Mouse (Mus musculus) hematopoietic stem cell, adult 5-6 weeks (primary cell): ENCODE measurements around the gene Emc1. TPM values are rescaled to one million over a fixed set of nuclear protein-coding genes. Genes with fewer than 3 reads are reported as not detected.
"Not testable (repeated sequence)": the region's sequence is repeated elsewhere in the genome, so short reads cannot be mapped to it uniquely, and the experiment has no call there.

ENCODE experiments used
- ATAC-seq, 2 experiments: fragments of 125-278 bp in 1 of 2; replicated peaks in 1 of 2; 2 replicates each; pipeline ENCODE4 v1.8.0; 2016 to 2017; ENCODE audit warnings: inconsistent platforms in 2 of 2, mild to moderate bottlenecking in 2 of 2, moderate number of reproducible peaks in 2 of 2, low read depth in 1 of 2, moderate TSS enrichment in 1 of 2; ENCODE audit not compliant: low FRiP score in 2 of 2, poor library complexity in 2 of 2, severe bottlenecking in 2 of 2, insufficient read depth in 1 of 2, low TSS enrichment in 1 of 2
- total RNA-seq: library from RNA; stranded (forward); fragments of 172-1452, 232-1000 nt; gene quantifications from 2 replicates; pipeline ENCODE4 v1.2.3, GENCODE M21; 2017

Emc1 gene
- total RNA-seq, 1 experiment from 2014 or later = 31.6 TPM

GRCm38 (mm10) chr4:139341556-139342233 lies 10.7 kb upstream of the Emc1 start:
- no peak for ATAC-seq

GRCm38 (mm10) chr4:139343718-139344117 lies 8.7 kb upstream of the Emc1 start:
- peak in 1 of 2 experiments; percentile 15; a peak in 1 of 4 replicates for ATAC-seq

- ATAC-seq = no peak
Measured at GRCm38 (mm10) chr4:139345416-139346019, 6.9 kb upstream of the Emc1 start.

- no peak; a peak in 1 of 4 replicates for ATAC-seq
Measured at GRCm38 (mm10) chr4:139352832-139353231, 445 bp downstream of the Emc1 start.

- ATAC-seq = no peak
Measured at GRCm38 (mm10) chr4:139357211-139357610, 4.8 kb downstream of the Emc1 start.

GRCm38 (mm10) chr4:139360761-139361548 lies 8.6 kb downstream of the Emc1 start:
- no peak for ATAC-seq

GRCm38 (mm10) chr4:139367336-139367735 lies 14.9 kb downstream of the Emc1 start:
- no peak for ATAC-seq

- ATAC-seq = no peak
Measured at GRCm38 (mm10) chr4:139368038-139368437, 15.7 kb downstream of the Emc1 start.

- ATAC-seq = no peak
Measured at GRCm38 (mm10) chr4:139373130-139373529, 20.7 kb downstream of the Emc1 start.

- ATAC-seq = no peak
Measured at GRCm38 (mm10) chr4:139373531-139373930, 21.1 kb downstream of the Emc1 start.

- no peak for ATAC-seq
Measured at GRCm38 (mm10) chr4:139379719-139380118, 27.3 kb downstream of the Emc1 start.

- peak; percentile 87 to 88 for ATAC-seq
Measured at GRCm38 (mm10) chr4:139380207-139380748, 27.9 kb downstream of the Emc1 start.

- ATAC-seq = peak; percentile 22 to 34; a peak in 2 of 4 replicates
Measured at GRCm38 (mm10) chr4:139380775-139381451, 28.5 kb downstream of the Emc1 start.

GRCm38 (mm10) chr4:139381452-139381845 lies 29.1 kb downstream of the Emc1 start:
- no peak for ATAC-seq

GRCm38 (mm10) chr4:139382231-139382630 lies 29.8 kb downstream of the Emc1 start:
- no peak for ATAC-seq

GRCm38 (mm10) chr4:139385841-139386240 lies 33.5 kb downstream of the Emc1 start:
- not testable (repeated sequence) for ATAC-seq

GRCm38 (mm10) chr4:139386869-139387319 lies 34.5 kb downstream of the Emc1 start:
- ATAC-seq = no peak
